Mouse (Mus musculus) MEL (cell line): Measurements from ENCODE around the gene B430306N03Rik. TPM values are rescaled to one million over a fixed set of nuclear protein-coding genes. Genes with fewer than 3 reads are reported as not detected.

Experiments
- DNase-seq: peaks from one replicate; pipeline ENCODE4 v3.0.0; 2011; ENCODE audit warnings: low read depth, low spot score
- H3K27ac ChIP-seq: 2 replicates; pipeline ENCODE4 v1.5.1; 2012; ENCODE audit warnings: low read depth, mild to moderate bottlenecking, control low read depth, low read length, moderate library complexity; ENCODE audit not compliant: control insufficient read depth
- H3K27me3 ChIP-seq, 2 experiments: fragments of 150-350 bp in 1 of 2; sonication (generic) in 1 of 2; 2 replicates each; pipeline ENCODE4 v1.6.1; 2012; ENCODE audit warnings: low read length in 2 of 2, mild to moderate bottlenecking in 2 of 2, improper control_type of control experiment in 1 of 2, moderate library complexity in 1 of 2; ENCODE audit not compliant: insufficient read depth in 2 of 2, control insufficient read depth in 1 of 2
- H3K36me3 ChIP-seq, 2 experiments: 2 replicates each; pipeline ENCODE4 v1.6.1; 2012 to 2014; ENCODE audit warnings: low read length in 2 of 2, improper control_type of control experiment in 1 of 2, inconsistent platforms in 1 of 2, mild to moderate bottlenecking in 1 of 2; ENCODE audit not compliant: insufficient read depth in 2 of 2, control insufficient read depth in 1 of 2
- H3K4me1 ChIP-seq, 2 experiments: fragments of 150-350 bp in 1 of 2; sonication (generic) in 1 of 2; 2 replicates each; pipeline ENCODE4 v1.6.1; 2012; ENCODE audit warnings: low read length in 2 of 2, improper control_type of control experiment in 1 of 2, mild to moderate bottlenecking in 1 of 2; ENCODE audit not compliant: insufficient read depth in 2 of 2, control insufficient read depth in 1 of 2
- H3K4me3 ChIP-seq, 2 experiments: fragments of 150-350 bp in 1 of 2; sonication (generic) in 1 of 2; 2 replicates each; pipeline ENCODE4 v1.5.1; 2012; ENCODE audit warnings: low read depth in 2 of 2, low read length in 2 of 2, mild to moderate bottlenecking in 2 of 2, moderate library complexity in 2 of 2, control low read depth in 1 of 2, improper control_type of control experiment in 1 of 2; ENCODE audit not compliant: control insufficient read depth in 1 of 2, insufficient read depth in 1 of 2
- H3K79me2 ChIP-seq: 2 replicates; pipeline ENCODE4 v1.6.1; 2012; ENCODE audit warnings: mild to moderate bottlenecking, low read length, moderate library complexity; ENCODE audit not compliant: control insufficient read depth, poor library complexity, insufficient read depth
- H3K9ac ChIP-seq: 2 replicates; pipeline ENCODE4 v1.6.1; 2012; ENCODE audit warnings: low read depth, mild to moderate bottlenecking, control low read depth, low read length, moderate library complexity; ENCODE audit not compliant: control insufficient read depth, poor library complexity, severe bottlenecking
- H3K9me3 ChIP-seq: fragments of 150-350 bp; sonication (generic); replicated peaks from 2 replicates; pipeline ENCODE4 v1.6.1; 2012; ENCODE audit warnings: mild to moderate bottlenecking, low read length, improper control_type of control experiment, moderate library complexity; ENCODE audit not compliant: insufficient read depth
- BHLHE40 ChIP-seq: IDR thresholded peaks from 2 replicates; pipeline ENCODE4 v1.6.1; 2012; ENCODE audit warnings: low read depth, mild to moderate bottlenecking, inconsistent platforms, low read length, improper control_type of control experiment, borderline replicate concordance
- CHD1 ChIP-seq: IDR thresholded peaks from 2 replicates; pipeline ENCODE4 v1.6.1; 2012; ENCODE audit warnings: low read depth, mild to moderate bottlenecking, inconsistent platforms, low read length, improper control_type of control experiment
- CHD2 ChIP-seq: IDR thresholded peaks from 2 replicates; pipeline ENCODE4 v1.6.1; 2011; ENCODE audit warnings: low read length, improper control_type of control experiment
- CTCF ChIP-seq, 3 experiments: IDR thresholded peaks in 2 of 3; conservative IDR thresholded peaks in 1 of 3; 2 replicates each; pipeline ENCODE4 v1.5.1; 2011 to 2012; ENCODE audit warnings: low read length in 3 of 3, low read depth in 2 of 3, mild to moderate bottlenecking in 2 of 3, improper control_type of control experiment in 1 of 3, inconsistent platforms in 1 of 3, mixed read lengths in 1 of 3, moderate library complexity in 1 of 3; ENCODE audit not compliant: control insufficient read depth in 1 of 3, insufficient read depth in 1 of 3, poor library complexity in 1 of 3, severe bottlenecking in 1 of 3
- E2F4 ChIP-seq: IDR thresholded peaks from 2 replicates; pipeline ENCODE4 v1.6.1; 2011; ENCODE audit warnings: low read depth, low read length, improper control_type of control experiment, borderline replicate concordance
- ELF1 ChIP-seq: IDR thresholded peaks from 2 replicates; pipeline ENCODE4 v1.6.1; 2014; ENCODE audit warnings: low read depth, mild to moderate bottlenecking, inconsistent platforms, low read length, improper control_type of control experiment, moderate library complexity
- EP300 ChIP-seq, 2 experiments: IDR thresholded peaks; 2 replicates each; pipeline ENCODE4 v1.6.1; 2011; ENCODE audit warnings: improper control_type of control experiment in 2 of 2, low read length in 2 of 2, low read depth in 1 of 2, mild to moderate bottlenecking in 1 of 2
- ETS1 ChIP-seq: IDR thresholded peaks from 2 replicates; pipeline ENCODE4 v1.6.1; 2012; ENCODE audit warnings: low read depth, mild to moderate bottlenecking, inconsistent platforms, low read length, improper control_type of control experiment, moderate library complexity
- GABPA ChIP-seq: IDR thresholded peaks from 2 replicates; pipeline ENCODE4 v1.6.1; 2012; ENCODE audit warnings: low read depth, mild to moderate bottlenecking, inconsistent platforms, low read length, improper control_type of control experiment, moderate library complexity
- GATA1 ChIP-seq: IDR thresholded peaks from 2 replicates; pipeline ENCODE4 v1.6.1; 2011; ENCODE audit warnings: low read depth, low read length, improper control_type of control experiment
- HCFC1 ChIP-seq: IDR thresholded peaks from 2 replicates; pipeline ENCODE4 v1.6.1; 2012; ENCODE audit warnings: low read depth, mild to moderate bottlenecking, inconsistent platforms, low read length, improper control_type of control experiment, moderate library complexity
- MAFK ChIP-seq: IDR thresholded peaks from 2 replicates; pipeline ENCODE4 v1.6.1; 2011; ENCODE audit warnings: low read depth, mild to moderate bottlenecking, low read length, improper control_type of control experiment, borderline replicate concordance
- MAX ChIP-seq: IDR thresholded peaks from 2 replicates; pipeline ENCODE4 v1.6.1; 2011; ENCODE audit warnings: low read length, improper control_type of control experiment
- MEF2A ChIP-seq: IDR thresholded peaks from 2 replicates; pipeline ENCODE4 v1.6.1; 2014; ENCODE audit warnings: low read depth, mild to moderate bottlenecking, inconsistent platforms, low read length, improper control_type of control experiment; ENCODE audit not compliant: poor library complexity, insufficient replicate concordance, severe bottlenecking; ENCODE audit errors: extremely low read depth
- MYC ChIP-seq: IDR thresholded peaks from 2 replicates; pipeline ENCODE4 v1.6.1; 2011; ENCODE audit warnings: low read depth, mild to moderate bottlenecking, low read length, improper control_type of control experiment, moderate library complexity
- NELFE ChIP-seq: IDR thresholded peaks from 2 replicates; pipeline ENCODE4 v1.6.1; 2011; ENCODE audit warnings: low read depth, low read length, improper control_type of control experiment
- NRF1 ChIP-seq: IDR thresholded peaks from 2 replicates; pipeline ENCODE4 v1.6.1; 2014; ENCODE audit warnings: low read depth, mild to moderate bottlenecking, inconsistent platforms, low read length, improper control_type of control experiment, moderate library complexity; ENCODE audit not compliant: poor library complexity, insufficient read depth, severe bottlenecking
- POLR2A ChIP-seq, 2 experiments: IDR thresholded peaks; 2 replicates each; pipeline ENCODE4 v1.6.1; 2011 to 2012; ENCODE audit warnings: low read length in 2 of 2, mild to moderate bottlenecking in 2 of 2, control low read depth in 1 of 2, improper control_type of control experiment in 1 of 2, low read depth in 1 of 2, moderate library complexity in 1 of 2; ENCODE audit not compliant: control insufficient read depth in 1 of 2, insufficient read depth in 1 of 2, poor library complexity in 1 of 2
- POLR2AphosphoS5 ChIP-seq: IDR thresholded peaks from 2 replicates; pipeline ENCODE4 v1.6.1; 2012; ENCODE audit warnings: low read depth, borderline replicate concordance, mild to moderate bottlenecking, inconsistent platforms, low read length, moderate library complexity, mixed read lengths
- RAD21 ChIP-seq: IDR thresholded peaks from 2 replicates; pipeline ENCODE4 v1.6.1; 2011; ENCODE audit warnings: mild to moderate bottlenecking, low read depth, low read length, improper control_type of control experiment
- RCOR1 ChIP-seq: IDR thresholded peaks from 2 replicates; pipeline ENCODE4 v1.6.1; 2012; ENCODE audit warnings: low read depth, mild to moderate bottlenecking, inconsistent platforms, low read length, improper control_type of control experiment
- SIN3A ChIP-seq: IDR thresholded peaks from 2 replicates; pipeline ENCODE4 v1.6.1; 2012; ENCODE audit warnings: low read length, improper control_type of control experiment, inconsistent platforms
- TAL1 ChIP-seq: IDR thresholded peaks from 2 replicates; pipeline ENCODE4 v1.6.1; 2012; ENCODE audit warnings: mild to moderate bottlenecking, inconsistent platforms, low read length, moderate library complexity, mixed read lengths
- TBP ChIP-seq: IDR thresholded peaks from 2 replicates; pipeline ENCODE4 v1.8.0; 2011; ENCODE audit warnings: low read depth, low read length, improper control_type of control experiment
- UBTF ChIP-seq: IDR thresholded peaks from 2 replicates; pipeline ENCODE4 v1.6.1; 2012; ENCODE audit warnings: low read depth, mild to moderate bottlenecking, inconsistent platforms, low read length, improper control_type of control experiment, moderate library complexity, borderline replicate concordance; ENCODE audit not compliant: insufficient read depth
- USF2 ChIP-seq, 2 experiments: IDR thresholded peaks; 2 replicates each; pipeline ENCODE4 v1.6.1; 2011 to 2012; ENCODE audit warnings: improper control_type of control experiment in 2 of 2, low read length in 2 of 2, borderline replicate concordance in 1 of 2, inconsistent platforms in 1 of 2, low read depth in 1 of 2, mild to moderate bottlenecking in 1 of 2; ENCODE audit not compliant: insufficient read depth in 1 of 2
- ZC3H11A ChIP-seq: IDR thresholded peaks from 2 replicates; pipeline ENCODE4 v1.6.1; 2012; ENCODE audit warnings: low read depth, mild to moderate bottlenecking, inconsistent platforms, low read length, improper control_type of control experiment
- ZMIZ1 ChIP-seq: IDR thresholded peaks from 2 replicates; pipeline ENCODE4 v1.6.1; 2012; ENCODE audit warnings: low read depth, mild to moderate bottlenecking, inconsistent platforms, low read length, improper control_type of control experiment, moderate library complexity
- ZNF384 ChIP-seq: IDR thresholded peaks from 2 replicates; pipeline ENCODE4 v1.6.1; 2012; ENCODE audit warnings: low read depth, mild to moderate bottlenecking, inconsistent platforms, low read length, improper control_type of control experiment
- polyA plus RNA-seq, 2 experiments: library from polyadenylated mRNA; stranded (reverse) in 1 of 2; unstranded in 1 of 2; fragments of >175 nt in 1 of 2; fragments of >200 nt in 1 of 2; gene quantifications; 2 replicates each; pipeline versions ENCODE4 v1.2.1 to v1.2.4; 2012; ENCODE audit warnings: low replicate concordance in 2 of 2, low read depth in 1 of 2; ENCODE audit not compliant: insufficient read length in 2 of 2, insufficient read depth in 1 of 2, missing spikeins in 1 of 2
- total RNA-seq: library from RNA; depleted of rRNA; stranded (reverse); fragments of 300-350 nt; gene quantifications from 2 replicates; pipeline ENCODE4 v1.2.3, GENCODE M21; 2012

Gene B430306N03Rik
- total and polyA plus RNA-seq, 3 experiments: 0.19 to 0.68 TPM; not detected in 1

- Histone ChIP-seq H3K27ac (no peak overlapping the region), H3K79me2 (no peaks in the 10 kb centered on the region), H3K36me3 (peaks cover 0 to 63% of the 10 kb centered on the region in 2 experiments; a peak in 2 of 4 replicates), H3K9ac (no peak overlapping the region), H3K9me3 (no peaks in the 10 kb centered on the region), H3K4me1 (peaks cover 9 to 54% of the 10 kb centered on the region in 2 experiments), H3K4me3 (no peak overlapping the region), H3K27me3 (no peaks in the 10 kb centered on the region)
- TF ChIP-seq RCOR1 (peak; percentile 96), POLR2AphosphoS5 (no peak), GABPA (no peak), HCFC1 (no peak), RAD21 (no peak), MYC (0 out of 2 replicates have a peak, but pooled peaks have one; percentile 37), E2F4 (no peak), EP300 (IDR thresholded peaks at IDR 0.05; ENCODE audit: low read depth in 1 of 2, low read length in 2 of 2) (peak; percentile 67 to 79), ELF1 (no peak), TBP (no peak), UBTF (no peak), GATA1 (peak; percentile 76), ETS1 (0 out of 2 replicates have a peak, but pooled peaks have one; percentile 23), NELFE (no peak), TAL1 (no peak), ZMIZ1 (no peak)
- peak; percentile 50 for DNase-seq
Observed at GRCm38 (mm10) chr17:48269833-48270232, 46.1 kb upstream of the B430306N03Rik start.

- H3K27me3 ChIP-seq: no peaks in the 10 kb centered on the region
- peak; percentile 94 for DNase-seq
- peak overlapping the region; percentile 80 for H3K27ac ChIP-seq
- no peaks in the 10 kb centered on the region for H3K9me3 ChIP-seq
- H3K79me2 ChIP-seq: no peaks in the 10 kb centered on the region
- H3K36me3 ChIP-seq: peaks cover 0 to 60% of the 10 kb centered on the region in 2 experiments; a peak in 2 of 4 replicates
- peak overlapping the region; percentile 48 for H3K9ac ChIP-seq
- peak overlapping the region in 1 of 2 experiments; percentile 34; a peak in 2 of 4 replicates for H3K4me3 ChIP-seq
- peaks cover 9 to 51% of the 10 kb centered on the region in 2 experiments for H3K4me1 ChIP-seq
- TF ChIP-seq NRF1 (no peak), GABPA (0 out of 2 replicates have a peak, but pooled peaks have one; percentile 14), CTCF (IDR thresholded peaks at IDR 0.05 in 2 of 3, conservative IDR thresholded peaks at IDR 0.05 in 1 of 3; ENCODE audit: control insufficient read depth in 1 of 3, insufficient read depth in 1 of 3, low read depth in 2 of 3, low read length in 3 of 3, poor library complexity in 1 of 3, severe bottlenecking in 1 of 3) (no peak), CHD1 (no peak), BHLHE40 (peak; percentile 62; the same call in 1 of the 2 replicates), ETS1 (peak; percentile 95), POLR2AphosphoS5 (no peak), TBP (peak; percentile 60; the same call in 1 of the 2 replicates), TAL1 (peak; percentile 100), CHD2 (peak; percentile 74), USF2 (IDR thresholded peaks at IDR 0.05; ENCODE audit: borderline replicate concordance in 1 of 2, insufficient read depth in 1 of 2, low read depth in 1 of 2, low read length in 2 of 2) (no peak), RCOR1 (peak; percentile 99), E2F4 (no peak), ZNF384 (peak; percentile 80), EP300 (IDR thresholded peaks at IDR 0.05; ENCODE audit: low read depth in 1 of 2, low read length in 2 of 2) (peak; percentile 99 to 100), POLR2A (IDR thresholded peaks at IDR 0.05; ENCODE audit: control insufficient read depth in 1 of 2, insufficient read depth in 1 of 2, low read depth in 1 of 2, low read length in 2 of 2, poor library complexity in 1 of 2) (peak in 1 of 2 experiments; percentile 35; a peak in 1 of 4 replicates), ZC3H11A (no peak), SIN3A (peak; percentile 98), MAX (no peak), MEF2A (peak; percentile 73; the same call in 1 of the 2 replicates), MAFK (peak; percentile 81; the same call in 1 of the 2 replicates)
Observed at GRCm38 (mm10) chr17:48272158-48272557, 43.8 kb upstream of the B430306N03Rik start.
